Mouse (Mus musculus): Measurements from ENCODE around the gene Zfp239.

- TF ChIP-seq POLR2AphosphoS2 (IDR thresholded peaks at IDR 0.05; ENCODE audit: low read length), result no peak
- no peak for TF ChIP-seq CTCF (IDR thresholded peaks at IDR 0.05 in 2 of 3, conservative IDR thresholded peaks at IDR 0.05 in 1 of 3; ENCODE audit: control insufficient read depth in 1 of 3, insufficient read depth in 1 of 3, low read depth in 2 of 3, low read length in 3 of 3, poor library complexity in 1 of 3, severe bottlenecking in 1 of 3)
- TF ChIP-seq NRF1 (IDR thresholded peaks at IDR 0.05; ENCODE audit: insufficient read depth, low read depth, low read length, poor library complexity, severe bottlenecking), result no peak
- no peak for TF ChIP-seq KAT2A (conservative IDR thresholded peaks at IDR 0.05; ENCODE audit: low read depth, low read length)
- no peak for TF ChIP-seq MAZ (IDR thresholded peaks at IDR 0.05; ENCODE audit: low read depth, low read length)
- TF ChIP-seq MEF2A (IDR thresholded peaks at IDR 0.05; ENCODE audit: extremely low read depth, insufficient replicate concordance, low read depth, low read length, poor library complexity, severe bottlenecking), result no peak
- no peak for TF ChIP-seq TAL1 (IDR thresholded peaks at IDR 0.05; ENCODE audit: low read length)
- TF ChIP-seq ELF1 (IDR thresholded peaks at IDR 0.05; ENCODE audit: low read depth, low read length), result no peak
- TF ChIP-seq ZNF384 (IDR thresholded peaks at IDR 0.05; ENCODE audit: low read depth, low read length), result no peak
- TF ChIP-seq UBTF (IDR thresholded peaks at IDR 0.05; ENCODE audit: borderline replicate concordance, insufficient read depth, low read depth, low read length), result no peak
- no peak for TF ChIP-seq POLR2AphosphoS5 (IDR thresholded peaks at IDR 0.05; ENCODE audit: borderline replicate concordance, low read depth, low read length)
Measured at GRCm38 (mm10) chr6:117863751-117864150, 1.9 kb downstream of the Zfp239 start.
